Mouse (Mus musculus): Measurements from ENCODE around the gene Prl8a8.

DNA sequence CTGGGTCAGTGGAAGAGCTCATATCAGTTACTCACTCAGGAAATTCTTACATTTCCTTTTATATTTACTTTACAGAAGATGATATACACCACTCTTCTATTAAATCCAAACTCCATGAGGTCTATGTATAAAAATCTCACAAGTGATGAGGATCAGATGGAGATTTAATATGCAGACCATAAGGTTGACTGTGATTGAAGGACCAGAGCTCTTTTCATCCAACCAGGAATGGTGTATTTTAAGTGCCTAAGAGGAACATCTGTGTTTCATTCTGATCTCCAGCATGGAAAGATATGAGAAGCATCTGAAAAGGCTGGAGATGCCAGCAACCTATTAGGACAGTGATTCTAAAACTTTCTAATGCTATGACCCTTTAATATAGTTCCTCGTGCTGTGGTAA lies 5.4 kb downstream of the Prl8a8 start:
- no peak for TF ChIP-seq CTCF (IDR thresholded peaks at IDR 0.05; ENCODE audit: low read depth)
- no peak for TF ChIP-seq EP300 (IDR thresholded peaks at IDR 0.05; ENCODE audit: low read depth)
